Mouse (Mus musculus) kidney, postnatal 25 days (tissue): ENCODE data around the gene Slc12a3.
A peak's percentile ranks its signal among the peaks of the same experiment; 100 is the strongest.
"Not testable (repeated sequence)": the region's sequence is repeated elsewhere in the genome, so short reads cannot be mapped to it uniquely, and the experiment has no call there.

ENCODE experiments used
- DNase-seq, 2 experiments: peaks; one replicate each; pipeline ENCODE4 v3.0.0; 2021; ENCODE audit warnings: mixed read lengths in 2 of 2

Gene Slc12a3

GRCm38 (mm10) chr8:94376176-94376575 lies 47.2 kb downstream of the Slc12a3 start:
- no peak for DNase-seq

GRCm38 (mm10) chr8:94376580-94376979 lies 47.6 kb downstream of the Slc12a3 start:
- DNase-seq, result no peak

- no peak for DNase-seq
Measured at GRCm38 (mm10) chr8:94377031-94377430, 48.0 kb downstream of the Slc12a3 start.

GRCm38 (mm10) chr8:94377714-94378205 lies 48.8 kb downstream of the Slc12a3 start:
- DNase-seq, result peak; percentile 92 to 97

GRCm38 (mm10) chr8:94378763-94379415 lies 49.9 kb downstream of the Slc12a3 start:
- peak; percentile 41 to 73 for DNase-seq

- DNase-seq, result no peak
Measured at GRCm38 (mm10) chr8:94379686-94380085, 50.7 kb downstream of the Slc12a3 start.

- DNase-seq, result no peak
Measured at GRCm38 (mm10) chr8:94384166-94384565, 55.2 kb downstream of the Slc12a3 start.

- peak in 1 of 2 experiments; percentile 42 for DNase-seq
Measured at GRCm38 (mm10) chr8:94385506-94386213, 56.7 kb downstream of the Slc12a3 start.

- peak; percentile 98 to 100 for DNase-seq
Measured at GRCm38 (mm10) chr8:94386214-94387026, 57.4 kb downstream of the Slc12a3 start, which contains the start of gene Herpud1. Gene Herpud1 (plus strand): TSS chr8:94386438.

GRCm38 (mm10) chr8:94387027-94387684 lies 58.2 kb downstream of the Slc12a3 start:
- peak; percentile 92 to 98 for DNase-seq

- no peak for DNase-seq
Measured at GRCm38 (mm10) chr8:94387785-94388184, 58.8 kb downstream of the Slc12a3 start.

- DNase-seq, result no peak
Measured at GRCm38 (mm10) chr8:94389531-94389930, 60.5 kb downstream of the Slc12a3 start.

- no peak for DNase-seq
Measured at GRCm38 (mm10) chr8:94390429-94390828, 61.4 kb downstream of the Slc12a3 start.

- no peak for DNase-seq
Measured at GRCm38 (mm10) chr8:94390910-94391309, 61.9 kb downstream of the Slc12a3 start.

GRCm38 (mm10) chr8:94392147-94392546 lies 63.1 kb downstream of the Slc12a3 start:
- peak; percentile 83 to 85 for DNase-seq

GRCm38 (mm10) chr8:94392648-94393047 lies 63.6 kb downstream of the Slc12a3 start:
- peak in 1 of 2 experiments; percentile 71 for DNase-seq

GRCm38 (mm10) chr8:94395851-94396540 lies 67.0 kb downstream of the Slc12a3 start:
- DNase-seq, result peak in 1 of 2 experiments; percentile 41

GRCm38 (mm10) chr8:94396964-94397657 lies 68.1 kb downstream of the Slc12a3 start:
- DNase-seq, result peak; percentile 79 to 84

GRCm38 (mm10) chr8:94398587-94398986 lies 69.6 kb downstream of the Slc12a3 start:
- DNase-seq, result no peak

- DNase-seq, result no peak
Measured at GRCm38 (mm10) chr8:94399361-94399953, 70.5 kb downstream of the Slc12a3 start.

- not testable (repeated sequence) for DNase-seq
Measured at GRCm38 (mm10) chr8:94399957-94400356, 71.0 kb downstream of the Slc12a3 start.
